Mouse (Mus musculus) lung, adult 2 months (tissue): Measurements from ENCODE around the gene Cstf1. TPM values are rescaled to one million over a fixed set of nuclear protein-coding genes. Genes with fewer than 3 reads are reported as not detected.

ENCODE experiments used
- DNase-seq: peaks from one replicate; pipeline ENCODE4 v3.0.0; 2022
- H3K4me1 ChIP-seq: fragments of 200-500 bp; 2 replicates; pipeline ENCODE4 v1.6.1; 2011; ENCODE audit warnings: low read length; ENCODE audit not compliant: control insufficient read depth, insufficient read depth
- H3K4me3 ChIP-seq: fragments of 200-500 bp; replicated peaks from 2 replicates; pipeline ENCODE3; 2011; ENCODE audit warnings: low read depth, mild to moderate bottlenecking, control low read depth, low read length; ENCODE audit errors: extremely low read depth
- CTCF ChIP-seq: fragments of 200-500 bp; IDR thresholded peaks from 2 replicates; pipeline ENCODE4 v1.5.1; 2011; ENCODE audit warnings: mild to moderate bottlenecking, low read length, control low read depth; ENCODE audit not compliant: insufficient read depth
- POLR2A ChIP-seq: fragments of 200-500 bp; IDR thresholded peaks from 2 replicates; pipeline ENCODE4 v1.6.1; 2011; ENCODE audit warnings: low read depth, mild to moderate bottlenecking, control low read depth, low read length, borderline replicate concordance; ENCODE audit errors: extremely low read depth
- WGBS: fragments of 180-500 bp; shearing (Covaris S2); methylation state at CpG from one replicate; pipeline ENCODE4 v1.1.7; 2018; 5-methylcytosine and 5-hydroxymethylcytosine counted together
- polyA plus RNA-seq: library from polyadenylated mRNA; depleted of rRNA; stranded (reverse); fragments of >200 nt; gene quantifications from 2 replicates; pipeline ENCODE4 v1.2.3, GENCODE M21; 2012

The Cstf1 gene
- polyA plus RNA-seq, 1 experiment: 22.4 TPM

- Histone ChIP-seq H3K4me3 (no peak overlapping the region), H3K4me1 (no peaks in the 10 kb centered on the region)
- WGBS: 49% methylated on average over 10 of the region's 10 CpGs
- DNase-seq: no peak
- no peak for TF ChIP-seq POLR2A
- no peak for TF ChIP-seq CTCF
These were observed 21.6 kb downstream of the Cstf1 start for GRCm38 (mm10) chr2:172392041-172392521.

GRCm38 (mm10) chr2:172393391-172394051 lies 23.0 kb downstream of the Cstf1 start, which contains the start of gene Cass4:
Cass4 (plus strand) TSS chr2:172393794.
- DNase-seq: peak; percentile 26
- Histone ChIP-seq H3K4me1 (no peaks in the 10 kb centered on the region), H3K4me3 (peak within 1 kb of the TSS; percentile 59)
- WGBS: 18% methylated on average over 13 of the region's 13 CpGs
- TF ChIP-seq CTCF (no peak), POLR2A (no peak)

- H3K4me3 ChIP-seq: peak overlapping the region; percentile 59
- no peaks in the 10 kb centered on the region for H3K4me1 ChIP-seq
- no peak for DNase-seq
- TF ChIP-seq CTCF: no peak
- no peak for TF ChIP-seq POLR2A
- 51% methylated on average over 2 of the region's 2 CpGs for WGBS
These were observed 23.5 kb downstream of the Cstf1 start for GRCm38 (mm10) chr2:172394052-172394392.

GRCm38 (mm10) chr2:172394671-172395070 lies 24.2 kb downstream of the Cstf1 start:
- no peaks in the 10 kb centered on the region for H3K4me1 ChIP-seq
- no peak overlapping the region for H3K4me3 ChIP-seq
- TF ChIP-seq POLR2A: no peak
- no peak for TF ChIP-seq CTCF

GRCm38 (mm10) chr2:172395961-172396360 lies 25.5 kb downstream of the Cstf1 start:
- Histone ChIP-seq H3K4me3 (no peak overlapping the region), H3K4me1 (peaks cover 3% of the 10 kb centered on the region; the same call in 1 of the 2 replicates)
- DNase-seq: no peak
- 45% methylated on average over 9 of the region's 9 CpGs for WGBS
- no peak for TF ChIP-seq POLR2A
- TF ChIP-seq CTCF: no peak

More at GRCm38 (mm10) chr2:172394671-172395070, 24.2 kb downstream of the Cstf1 start:
- DNase-seq: no peak
- WGBS: 66% methylated on average over 4 of the region's 4 CpGs

GRCm38 (mm10) chr2:172399901-172400300 lies 29.4 kb downstream of the Cstf1 start:
- no peak for DNase-seq
- 12% methylated on average over 9 of the region's 9 CpGs for WGBS
- H3K4me3 ChIP-seq: no peak overlapping the region
- peaks cover 3% of the 10 kb centered on the region; the same call in 1 of the 2 replicates for H3K4me1 ChIP-seq
- TF ChIP-seq POLR2A (no peak), CTCF (no peak)

GRCm38 (mm10) chr2:172401116-172401825 lies 30.8 kb downstream of the Cstf1 start:
- TF ChIP-seq POLR2A: no peak
- no peak for TF ChIP-seq CTCF
- Histone ChIP-seq H3K4me3 (no peak overlapping the region), H3K4me1 (peaks cover 3% of the 10 kb centered on the region; the same call in 1 of the 2 replicates)
- WGBS: 45% methylated on average over 13 of the region's 13 CpGs
- no peak for DNase-seq

- WGBS: 55% methylated on average over 7 of the region's 7 CpGs
- no peak for DNase-seq
- no peak overlapping the region for H3K4me3 ChIP-seq
- H3K4me1 ChIP-seq: peaks cover 3% of the 10 kb centered on the region; the same call in 1 of the 2 replicates
- TF ChIP-seq POLR2A (no peak), CTCF (no peak)
These were observed 33.8 kb downstream of the Cstf1 start for GRCm38 (mm10) chr2:172404239-172404638.

- H3K4me3 ChIP-seq: no peak overlapping the region
- peaks cover 3% of the 10 kb centered on the region; the same call in 1 of the 2 replicates for H3K4me1 ChIP-seq
- TF ChIP-seq CTCF: no peak
- no peak for TF ChIP-seq POLR2A
- 49% methylated on average over 3 of the region's 3 CpGs for WGBS
- DNase-seq: no peak
These were observed 34.5 kb downstream of the Cstf1 start for GRCm38 (mm10) chr2:172405011-172405410.
